Mouse (Mus musculus) neural tube, embryonic 11.5 days (tissue): ENCODE data around the gene Duoxa2. TPM values are rescaled to one million over a fixed set of nuclear protein-coding genes. Genes with fewer than 3 reads are reported as not detected.
"Not testable (repeated sequence)": the region's sequence is repeated elsewhere in the genome, so short reads cannot be mapped to it uniquely, and the experiment has no call there.

Experiments
- ATAC-seq: fragments of 200-750 bp; cut with Nextera tagmentation; 2 replicates; pipeline ENCODE4 v1.8.0; 2017; ENCODE audit warnings: moderate number of reproducible peaks, mild to moderate bottlenecking, moderate TSS enrichment, moderate library complexity; ENCODE audit not compliant: insufficient read depth, low FRiP score, low TSS enrichment
- DNase-seq: peaks from one replicate; pipeline ENCODE4 v3.0.0-alpha.2; 2015; ENCODE audit warnings: low spot score
- H3K27ac ChIP-seq: fragments of 300-500 bp; sonication (generic); 2 replicates; pipeline ENCODE4 v1.5.1; 2014; ENCODE audit warnings: low read depth, mild to moderate bottlenecking, low read length
- H3K27me3 ChIP-seq: fragments of 300-500 bp; sonication (generic); 2 replicates; pipeline ENCODE4 v1.6.1; 2014; ENCODE audit warnings: mild to moderate bottlenecking, low read length, mixed read lengths; ENCODE audit not compliant: control insufficient read depth, insufficient read depth
- H3K36me3 ChIP-seq: fragments of 300-500 bp; sonication (generic); 2 replicates; pipeline ENCODE4 v1.6.1; 2014; ENCODE audit warnings: mild to moderate bottlenecking, low read length, moderate library complexity, mixed read lengths; ENCODE audit not compliant: control insufficient read depth, insufficient read depth
- H3K4me1 ChIP-seq: fragments of 300-500 bp; sonication (generic); 2 replicates; pipeline ENCODE4 v1.6.1; 2014; ENCODE audit warnings: low read length, mixed read lengths; ENCODE audit not compliant: control insufficient read depth, insufficient read depth
- H3K4me2 ChIP-seq: fragments of 300-500 bp; sonication (generic); 2 replicates; pipeline ENCODE4 v1.6.1; 2014; ENCODE audit warnings: low read depth, mild to moderate bottlenecking, moderate library complexity
- H3K4me3 ChIP-seq: fragments of 300-500 bp; sonication (generic); 2 replicates; pipeline ENCODE4 v1.5.1; 2014; ENCODE audit warnings: low read depth, low read length
- H3K9ac ChIP-seq: fragments of 300-500 bp; sonication (generic); 2 replicates; pipeline ENCODE4 v1.6.1; 2014; ENCODE audit warnings: mild to moderate bottlenecking, low read length
- H3K9me3 ChIP-seq: fragments of 300-500 bp; sonication (generic); 2 replicates; pipeline ENCODE4 v1.6.1; 2016; ENCODE audit warnings: low read length; ENCODE audit not compliant: control insufficient read depth
- WGBS: fragments of 180-500 bp; shearing (Covaris S2); extraction: QIAGEN DNeasy Blood & Tissue Kit; methylation state at CpG from one replicate; pipeline ENCODE4 v1.1.7; 2014; 5-methylcytosine and 5-hydroxymethylcytosine counted together
- polyA plus RNA-seq: library from polyadenylated mRNA; unstranded; fragments of >200 nt; fragmentation: Nextera tagmentation; extraction: Ambion mirVana; gene quantifications from 2 replicates; pipeline ENCODE4 v1.2.1, GENCODE M21; 2014

Gene Duoxa2
- polyA plus RNA-seq, 1 experiment from 2014 or later: 0.19 TPM

DNA sequence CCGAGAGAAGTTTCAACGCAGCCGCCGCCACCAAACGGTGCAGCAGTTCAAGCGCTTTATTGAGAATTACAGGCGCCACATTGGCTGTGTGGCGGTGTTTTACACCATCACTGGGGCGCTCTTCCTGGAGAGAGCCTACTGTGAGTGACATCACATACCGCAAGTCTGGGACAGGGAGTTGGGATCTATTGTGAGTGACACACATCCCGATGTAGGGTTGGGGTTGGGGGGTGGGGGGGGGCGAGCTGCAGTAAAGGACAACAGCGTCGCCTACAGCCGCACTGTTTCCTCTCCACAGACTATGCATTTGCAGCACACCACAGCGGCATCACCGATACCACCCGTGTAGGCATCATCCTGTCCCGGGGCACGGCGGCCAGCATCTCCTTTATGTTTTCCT lies 38.6 kb downstream of the Duoxa2 start:
- Histone ChIP-seq H3K4me1 (no peaks in the 10 kb centered on the region), H3K9me3 (no peaks in the 10 kb centered on the region), H3K27ac (no peak overlapping the region), H3K4me2 (peak overlapping the region; percentile 24), H3K27me3 (no peaks in the 10 kb centered on the region), H3K4me3 (no peak overlapping the region), H3K9ac (no peak overlapping the region), H3K36me3 (no peaks in the 10 kb centered on the region)
- ATAC-seq (no peak), DNase-seq (no peak)
- WGBS: 63% methylated on average over 21 of the region's 21 CpGs

DNA sequence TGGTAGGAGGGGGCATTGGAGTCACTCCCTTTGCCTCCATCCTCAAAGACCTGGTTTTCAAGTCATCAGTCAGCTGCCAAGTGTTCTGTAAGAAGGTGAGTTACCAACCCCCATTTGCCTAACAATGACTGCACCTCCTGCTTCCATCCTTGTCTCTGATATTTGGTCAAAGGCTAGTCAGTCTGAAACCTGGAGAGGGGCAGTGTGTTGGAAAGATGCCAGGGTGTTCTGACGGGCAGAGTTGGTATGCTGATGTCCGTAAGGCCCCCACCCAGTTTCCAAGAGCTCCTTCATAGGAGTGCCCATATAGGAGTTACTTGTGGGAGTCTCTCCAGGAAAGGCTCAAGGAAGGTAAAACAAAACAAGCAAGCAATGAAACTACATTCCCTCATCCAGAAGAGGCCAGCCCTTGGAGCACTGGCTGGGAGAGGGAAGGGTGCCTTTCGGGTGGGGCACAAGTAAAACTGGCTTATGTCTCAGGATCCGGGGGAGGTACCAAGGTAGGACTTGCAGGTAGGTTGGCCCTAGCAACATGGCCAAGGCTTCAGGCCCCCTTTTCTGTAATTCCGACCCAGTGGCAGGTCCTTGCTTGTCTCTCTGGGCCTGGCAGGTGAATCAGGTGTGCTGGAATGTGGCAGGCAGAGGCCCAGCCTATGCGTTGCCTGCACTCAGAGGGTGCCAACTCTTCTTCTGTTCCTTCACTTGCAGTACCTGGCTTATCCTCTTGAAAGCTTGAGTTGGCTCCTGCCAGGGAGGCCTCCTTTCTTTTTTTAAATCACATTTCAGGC lies 46.6 kb downstream of the Duoxa2 start:
- no peak overlapping the region for H3K4me3 ChIP-seq
- peaks cover 14% of the 10 kb centered on the region for H3K4me1 ChIP-seq
- 83% methylated on average over 6 of the region's 6 CpGs for WGBS
- no peak overlapping the region for H3K27ac ChIP-seq
- no peaks in the 10 kb centered on the region for H3K9me3 ChIP-seq
- ATAC-seq: no peak
- no peaks in the 10 kb centered on the region for H3K36me3 ChIP-seq
- H3K9ac ChIP-seq: no peak overlapping the region
- no peak for DNase-seq
- no peaks in the 10 kb centered on the region for H3K27me3 ChIP-seq
- H3K4me2 ChIP-seq: no peak overlapping the region

DNA sequence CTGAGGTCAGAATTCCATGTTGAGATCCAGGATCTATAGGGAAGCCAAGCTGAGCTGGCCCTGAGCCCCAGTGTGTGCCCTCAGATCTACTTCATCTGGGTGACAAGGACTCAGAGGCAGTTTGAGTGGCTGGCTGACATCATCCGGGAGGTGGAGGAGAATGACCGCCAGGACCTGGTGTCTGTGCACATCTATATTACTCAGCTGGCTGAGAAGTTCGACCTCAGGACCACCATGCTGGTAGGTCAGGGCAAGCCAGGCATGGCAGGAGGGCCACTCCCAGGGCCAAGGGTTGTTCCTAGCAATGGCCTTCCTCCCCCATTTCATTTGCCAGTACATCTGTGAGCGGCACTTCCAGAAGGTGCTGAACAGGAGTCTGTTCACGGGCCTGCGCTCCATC lies 47.5 kb downstream of the Duoxa2 start:
- H3K27ac ChIP-seq, H3K27me3 ChIP-seq, DNase-seq, ATAC-seq, H3K4me2 ChIP-seq, H3K36me3 ChIP-seq, H3K9me3 ChIP-seq, H3K9ac ChIP-seq, H3K4me3 ChIP-seq: not testable (repeated sequence)
- 90% methylated on average over 6 of the region's 6 CpGs for WGBS
- peaks cover 16% of the 10 kb centered on the region for H3K4me1 ChIP-seq

DNA sequence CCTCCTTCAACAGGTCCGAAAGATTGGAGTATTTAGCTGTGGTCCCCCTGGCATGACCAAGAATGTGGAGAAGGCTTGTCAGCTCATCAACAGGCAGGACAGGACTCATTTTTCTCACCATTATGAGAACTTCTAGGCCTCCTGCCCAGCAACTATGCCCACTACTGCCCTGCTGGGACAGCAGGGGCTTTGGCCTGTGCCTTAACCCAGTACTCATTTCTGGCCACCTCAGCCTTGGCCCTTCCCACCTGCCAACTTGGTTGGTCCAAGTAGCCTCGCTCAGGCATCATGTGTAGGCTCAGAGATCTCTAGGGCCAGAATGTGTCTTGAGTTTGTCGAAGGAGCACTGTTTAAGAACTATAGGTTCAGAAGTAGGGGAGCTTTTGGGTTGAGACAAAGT lies 48.6 kb downstream of the Duoxa2 start:
- Histone ChIP-seq H3K9ac (no peak overlapping the region), H3K4me1 (peaks cover 24% of the 10 kb centered on the region), H3K4me3 (no peak overlapping the region), H3K9me3 (no peaks in the 10 kb centered on the region), H3K27me3 (no peaks in the 10 kb centered on the region), H3K4me2 (no peak overlapping the region), H3K27ac (no peak overlapping the region), H3K36me3 (no peaks in the 10 kb centered on the region)
- DNase-seq (no peak), ATAC-seq (no peak)
- 89% methylated on average over 3 of the region's 3 CpGs for WGBS

DNA sequence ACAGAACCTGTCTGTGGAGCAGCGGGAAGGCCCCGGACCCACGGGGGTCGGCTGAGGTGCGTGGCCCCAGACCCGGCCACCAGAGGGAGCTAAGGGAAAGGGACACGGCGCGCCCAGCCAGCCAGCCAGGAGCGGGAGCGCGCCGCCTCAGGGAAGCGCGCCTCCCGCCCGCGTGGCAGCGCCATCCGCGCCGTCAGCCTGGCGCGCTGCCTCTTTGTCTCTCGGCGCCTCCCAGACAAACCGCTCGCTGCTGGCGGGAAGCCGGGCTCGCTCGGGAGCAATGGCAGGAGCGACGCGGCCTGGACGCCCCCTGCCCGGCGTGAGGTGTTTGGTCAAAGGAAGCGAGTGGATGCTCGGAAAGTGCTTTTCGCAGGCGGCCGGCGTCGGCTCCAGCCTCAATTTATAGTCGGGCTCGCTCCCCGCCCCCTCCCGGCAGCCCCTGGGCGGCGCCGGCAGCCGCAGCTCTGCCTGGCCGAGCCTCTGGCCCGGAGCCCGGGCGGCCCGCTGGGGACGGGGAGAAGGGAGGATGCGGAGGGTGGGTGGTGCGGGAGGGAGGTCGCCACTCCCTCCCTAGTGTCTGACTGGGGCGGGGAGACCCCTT lies 49.9 kb downstream of the Duoxa2 start:
- Histone ChIP-seq H3K4me3 (peak overlapping the region; percentile 43), H3K9ac (peak overlapping the region; percentile 91), H3K27ac (peak overlapping the region; percentile 96), H3K4me1 (peaks cover 31% of the 10 kb centered on the region), H3K36me3 (no peaks in the 10 kb centered on the region), H3K4me2 (peak overlapping the region; percentile 60), H3K27me3 (no peaks in the 10 kb centered on the region), H3K9me3 (no peaks in the 10 kb centered on the region)
- ATAC-seq: peak; percentile 84
- under 1% methylated on average over 59 of the region's 63 CpGs for WGBS
- DNase-seq: peak; percentile 93

DNA sequence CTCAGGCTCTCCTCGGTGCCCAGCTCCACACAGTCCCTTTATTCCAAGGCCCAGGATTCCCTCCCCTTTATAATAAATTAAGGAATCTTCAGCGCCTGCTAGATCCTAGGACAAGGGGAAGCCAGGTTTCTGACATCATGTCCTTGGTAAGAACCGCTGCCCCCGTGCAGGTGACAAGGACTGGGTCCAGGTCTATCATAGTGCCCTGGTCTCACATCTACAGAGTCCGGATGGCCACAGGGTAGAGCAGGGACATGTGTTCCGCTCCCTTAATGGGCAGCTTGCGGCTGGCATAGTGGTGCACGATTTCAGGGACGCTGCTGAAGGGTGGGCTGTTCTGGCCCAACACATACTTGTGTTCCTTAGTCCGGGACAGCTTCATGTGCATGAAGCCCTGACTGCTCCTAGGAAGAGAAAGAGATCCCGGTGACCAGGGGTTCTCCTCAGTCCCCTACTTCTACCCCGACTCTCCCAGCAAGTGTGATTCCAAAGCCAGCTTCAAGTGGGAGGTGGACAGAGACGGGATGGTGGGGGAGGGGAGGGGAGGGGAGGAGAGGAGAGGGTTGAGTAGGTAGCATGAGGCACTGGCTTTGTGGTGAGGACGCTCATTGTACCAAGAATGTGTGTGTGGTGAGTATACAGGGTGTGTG lies 50.6 kb downstream of the Duoxa2 start:
- ATAC-seq (peak; percentile 49), DNase-seq (no peak)
- Histone ChIP-seq H3K4me2 (peak overlapping the region; percentile 60), H3K4me1 (peaks cover 35% of the 10 kb centered on the region), H3K9ac (peak overlapping the region; percentile 91), H3K27me3 (no peaks in the 10 kb centered on the region), H3K9me3 (no peaks in the 10 kb centered on the region), H3K36me3 (no peaks in the 10 kb centered on the region), H3K4me3 (peak overlapping the region; percentile 43), H3K27ac (peak overlapping the region; percentile 96)
- WGBS: 10% methylated on average over 14 of the region's 14 CpGs

DNA sequence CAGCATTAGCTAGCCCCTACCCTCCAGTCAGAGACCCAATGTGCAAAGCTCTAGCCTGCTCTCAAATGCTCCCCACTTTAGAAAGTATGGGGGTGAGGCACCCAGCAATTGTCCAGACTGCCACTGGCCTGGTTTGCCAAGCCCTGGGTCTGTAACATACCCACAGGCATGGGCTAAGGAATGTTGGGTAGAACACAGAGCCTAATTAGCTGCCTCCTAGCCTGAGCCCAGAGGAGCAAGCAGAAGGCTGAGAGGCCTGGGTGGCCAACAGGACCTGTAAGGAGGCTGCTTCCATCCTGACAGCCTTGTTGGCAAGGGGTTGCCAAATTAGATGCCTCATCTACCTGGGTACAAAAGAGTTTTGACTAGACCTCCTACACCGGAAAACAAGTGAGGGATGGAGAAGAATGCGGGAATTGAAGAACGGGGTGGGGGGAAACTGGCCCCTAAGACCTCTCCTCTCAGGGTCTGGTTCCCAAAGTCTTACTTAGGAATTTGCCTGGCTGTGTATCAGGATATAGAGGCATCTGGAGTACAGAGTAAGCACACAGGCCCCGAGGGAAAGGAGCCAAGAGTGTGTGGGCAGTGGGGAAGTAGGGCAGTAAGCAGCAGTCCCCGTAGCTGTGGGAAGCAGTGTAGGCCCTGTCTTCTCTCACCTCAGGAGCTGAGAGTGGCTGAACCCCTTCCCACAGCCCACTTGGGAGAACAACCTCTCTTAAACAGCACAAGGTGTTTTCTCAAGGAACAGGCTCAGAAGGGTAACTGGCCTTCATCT lies 52.6 kb downstream of the Duoxa2 start:
- no peak for DNase-seq
- 79% methylated on average over 5 of the region's 5 CpGs for WGBS
- Histone ChIP-seq H3K27me3 (no peaks in the 10 kb centered on the region), H3K4me2 (no peak overlapping the region), H3K27ac (peak overlapping the region; percentile 70; the same call in 1 of the 2 replicates), H3K4me1 (peaks cover 35% of the 10 kb centered on the region), H3K36me3 (no peaks in the 10 kb centered on the region; the same call in 1 of the 2 replicates), H3K4me3 (no peak overlapping the region), H3K9me3 (no peaks in the 10 kb centered on the region), H3K9ac (no peak overlapping the region)
- no peak for ATAC-seq

DNA sequence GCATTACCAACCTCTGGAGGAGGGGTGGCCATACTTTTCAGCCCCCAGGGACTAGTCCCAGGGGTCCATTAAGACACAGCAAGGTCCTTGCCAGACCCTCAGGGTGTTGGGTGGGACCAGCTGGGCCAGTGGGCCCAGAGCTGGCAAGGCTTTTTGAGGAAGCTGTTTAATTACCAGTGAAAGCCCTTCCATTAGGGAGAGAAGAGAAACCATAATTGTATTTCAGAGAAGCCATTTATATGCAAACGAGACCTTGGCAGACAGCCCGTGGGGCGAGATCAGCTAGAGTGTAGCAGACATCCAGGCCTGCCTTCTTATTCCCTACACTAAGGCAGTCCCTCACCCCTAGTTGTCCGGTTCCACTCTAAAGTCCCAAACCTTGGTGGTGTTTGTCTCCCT lies 53.2 kb downstream of the Duoxa2 start:
- no peak overlapping the region for H3K9ac ChIP-seq
- peak overlapping the region; percentile 73 for H3K27ac ChIP-seq
- peaks cover 35% of the 10 kb centered on the region for H3K4me1 ChIP-seq
- ATAC-seq (no peak), DNase-seq (peak; percentile 53)
- no peaks in the 10 kb centered on the region for H3K27me3 ChIP-seq
- WGBS: 43% methylated on average over 4 of the region's 4 CpGs
- no peaks in the 10 kb centered on the region for H3K9me3 ChIP-seq
- no peaks in the 10 kb centered on the region; the same call in 1 of the 2 replicates for H3K36me3 ChIP-seq
- no peak overlapping the region for H3K4me3 ChIP-seq
- H3K4me2 ChIP-seq: no peak overlapping the region
